Mouse (Mus musculus) left cerebral cortex, postnatal 4 days (tissue): ENCODE results near the gene Mea1. TPM values are rescaled to one million over a fixed set of nuclear protein-coding genes. Genes with fewer than 3 reads are reported as not detected.

ENCODE experiments used
- total RNA-seq, 2 experiments: library from RNA; stranded (reverse); gene quantifications; 2 replicates each; pipeline ENCODE4 v1.2.3; 2021

The Mea1 gene
- total RNA-seq, 2 experiments from 2014 or later: 135 to 147 TPM

Other genes with a start within 250 kb of the Mea1 start
- gene Crip3, start 249.9 kb upstream of the Mea1 start, total RNA-seq: 1 to 10 TPM; 2.6 to 4.7 TPM
- under 1 TPM; 0.28 to 0.62 TPM for gene Slc22a7, start 240.3 kb upstream of the Mea1 start, total RNA-seq
- 10 to 100 TPM; 86.7 to 88.6 TPM for gene Ttbk1, start 191.1 kb upstream of the Mea1 start, total RNA-seq
- gene Dnph1, start 182.1 kb upstream of the Mea1 start, total RNA-seq: 1 to 10 TPM; 6.0 to 7.1 TPM
- gene Cul9, start 132.4 kb upstream of the Mea1 start, total RNA-seq: 10 to 100 TPM; 48.0 to 49.9 TPM
- 10 to 100 TPM; 55.2 to 58.1 TPM for gene Srf, start 122.6 kb upstream of the Mea1 start, total RNA-seq
- 10 to 100 TPM; 29.8 to 30.6 TPM for gene Ptk7, start 49.3 kb upstream of the Mea1 start, total RNA-seq
- gene Klc4, start 32.8 kb upstream of the Mea1 start, total RNA-seq: 10 to 100 TPM; 18.9 to 20.4 TPM
- 10 to 100 TPM; 34.3 to 43.6 TPM for gene Mrpl2, start 32.6 kb upstream of the Mea1 start, total RNA-seq
- gene Cul7, start 28.5 kb upstream of the Mea1 start, total RNA-seq: 10 to 100 TPM; 64.7 to 71.0 TPM
- 10 to 100 TPM; 19.0 to 22.7 TPM for gene Rrp36, start 4.4 kb upstream of the Mea1 start, total RNA-seq
- gene Klhdc3, start 2.1 kb downstream of the Mea1 start, total RNA-seq: 100 to 1,000 TPM; 151 to 155 TPM
- gene Ppp2r5d, start 26.3 kb downstream of the Mea1 start, total RNA-seq: 100 to 1,000 TPM in 1 of 2 experiments, 10 to 100 TPM in 1; 99.6 to 100 TPM
- 10 to 100 TPM; 30.9 to 32.0 TPM for gene Pex6, start 32.7 kb downstream of the Mea1 start, total RNA-seq
- under 1 TPM; 0.88 to 0.89 TPM for gene Gnmt, start 50.4 kb downstream of the Mea1 start, total RNA-seq
- 10 to 100 TPM; 50.8 to 53.2 TPM for gene Cnpy3, start 73.4 kb downstream of the Mea1 start, total RNA-seq
- gene Ptcra, start 84.9 kb downstream of the Mea1 start, total RNA-seq: not detected
- gene 2310039H08Rik, start 93.8 kb downstream of the Mea1 start, total RNA-seq: 10 to 100 TPM; 18.7 to 21.1 TPM
- gene Rpl7l1, start 103.9 kb downstream of the Mea1 start, total RNA-seq: 10 to 100 TPM; 47.3 to 58.3 TPM
- gene Bicral, start 179.7 kb downstream of the Mea1 start, total RNA-seq: 10 to 100 TPM; 42.2 to 45.3 TPM
- gene Tbcc, start 211.9 kb downstream of the Mea1 start, total RNA-seq: 10 to 100 TPM; 23.4 to 28.5 TPM
- gene Prph2, start 231.7 kb downstream of the Mea1 start, total RNA-seq: not detected